Mouse (Mus musculus): Measurements from ENCODE around the gene Hectd1. TPM values are rescaled to one million over a fixed set of nuclear protein-coding genes. Genes with fewer than 3 reads are reported as not detected.

Hectd1 gene
- polyA plus RNA-seq, 1 experiment: 24.2 TPM

- no peak for DNase-seq (ENCODE audit: low read depth)
Measured at GRCm38 (mm10) chr12:51703859-51704258, 125.5 kb downstream of the Hectd1 start.

- DNase-seq (ENCODE audit: low read depth): no peak
Measured at GRCm38 (mm10) chr12:51701723-51702122, 127.6 kb downstream of the Hectd1 start.

DNA sequence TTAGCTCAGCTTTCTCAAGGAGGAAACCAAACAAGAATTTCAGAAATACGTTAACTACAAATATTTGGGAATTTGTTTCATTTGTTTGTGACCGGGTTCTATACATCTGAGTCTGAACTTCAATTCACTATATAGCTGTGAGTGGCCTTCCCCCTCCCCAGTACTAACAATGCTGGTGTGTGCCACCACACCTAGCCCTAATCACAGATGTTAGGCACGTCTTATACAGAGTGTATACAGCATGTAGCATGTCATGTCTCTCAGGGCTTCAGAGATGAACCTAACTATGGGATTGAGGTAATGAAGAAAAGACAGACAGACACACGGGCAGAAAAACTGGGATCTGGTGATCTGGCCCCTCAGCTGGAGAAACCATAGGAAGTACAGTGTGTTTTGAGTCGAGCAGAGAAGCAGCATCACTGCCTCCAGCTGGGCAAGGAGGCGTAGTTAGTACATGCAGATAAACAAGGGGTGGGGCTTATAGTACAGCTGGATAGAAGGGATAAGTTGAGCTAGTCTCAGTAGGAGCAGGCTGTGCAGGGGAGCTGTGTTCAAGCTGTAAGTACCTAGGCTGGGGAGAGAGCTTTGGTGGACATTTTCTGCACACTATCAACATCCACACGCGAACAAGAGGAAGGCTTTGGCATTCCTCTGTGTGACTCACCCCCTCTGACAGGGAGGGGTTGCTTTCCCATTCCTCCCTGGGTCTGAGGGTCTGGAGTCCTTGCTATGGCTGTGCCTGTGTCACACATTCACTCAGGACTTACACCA lies 129.5 kb downstream of the Hectd1 start:
- no peak for DNase-seq (ENCODE audit: low read depth)

- DNase-seq (ENCODE audit: low read depth): no peak
Measured at GRCm38 (mm10) chr12:51696157-51696556, 133.2 kb downstream of the Hectd1 start.

DNA sequence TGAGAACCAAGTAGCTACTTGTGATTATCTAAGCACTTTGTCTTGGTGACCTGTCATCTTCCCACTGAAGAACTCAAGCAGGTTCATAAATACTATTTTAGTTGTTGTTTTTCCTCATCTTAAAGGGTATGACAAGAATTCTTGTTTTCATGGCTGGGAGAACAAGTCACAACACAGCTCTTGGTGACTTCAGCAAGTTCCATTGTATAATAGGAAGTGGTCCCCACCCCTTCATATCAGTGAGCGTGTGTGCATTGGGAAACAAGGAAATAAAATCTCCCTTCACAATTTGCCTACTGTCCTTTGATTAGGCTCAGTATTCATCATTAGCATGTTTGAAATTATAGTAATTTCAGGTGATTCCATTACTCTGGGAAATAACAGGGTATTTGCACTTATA lies 134.4 kb downstream of the Hectd1 start:
- DNase-seq (ENCODE audit: low read depth): no peak

DNA sequence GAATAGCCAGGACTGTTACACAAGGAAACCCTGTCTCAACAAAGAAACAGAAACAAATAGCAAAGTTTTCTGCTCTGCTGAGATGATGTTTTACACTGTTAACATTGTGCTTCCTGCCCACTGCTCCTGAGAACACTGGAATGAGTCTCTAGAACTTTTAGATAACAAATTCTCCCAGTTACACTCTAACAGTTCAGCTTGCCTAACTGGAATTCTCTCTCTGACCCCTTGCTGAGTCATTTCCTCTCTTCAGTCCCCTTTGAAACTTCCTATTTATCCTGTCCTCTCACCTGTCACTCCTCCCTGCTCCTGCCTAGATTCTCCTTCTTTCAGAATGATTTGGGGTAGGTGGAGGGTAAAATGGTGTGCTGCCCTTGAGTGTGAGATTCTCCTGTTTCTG lies 135.2 kb downstream of the Hectd1 start:
- DNase-seq (ENCODE audit: low read depth): no peak

Other genes with a start within 250 kb of the Hectd1 start
- gene Coch, start 236.2 kb downstream of the Hectd1 start, polyA plus RNA-seq (2012; rRNA removed): 1.5 and 2.6 TPM in 2 replicates
- 10.1 and 13.7 TPM in 2 replicates for gene Ap4s1, start 138.5 kb downstream of the Hectd1 start, polyA plus RNA-seq (2012; rRNA removed)
- 22.3 and 23.6 TPM in 2 replicates for gene Strn3, start 137.6 kb downstream of the Hectd1 start, polyA plus RNA-seq (2012; rRNA removed)
- 32.2 and 36.6 TPM in 2 replicates for gene Heatr5a, start 141.8 kb upstream of the Hectd1 start, polyA plus RNA-seq (2012; rRNA removed)
- gene Dtd2, start 177.0 kb upstream of the Hectd1 start, polyA plus RNA-seq (2012; rRNA removed): 7.9 and 14.6 TPM in 2 replicates
- gene Gpr33, start 198.5 kb upstream of the Hectd1 start, polyA plus RNA-seq (2012; rRNA removed): 0.11 TPM in 1 of 2 replicates, not detected in the other

All from gonadal fat pad, adult 2 months (tissue).